10 mouse cellular contexts compared by ENCODE assay signal in genomic region chr13:23542225-23542980, GRCm38 (mm10). TPM values are rescaled to one million over a fixed set of nuclear protein-coding genes. Genes with fewer than 3 reads are reported as not detected.
DNase-seq lines count a peak whose midpoint lies in the region; ATAC-seq and TF ChIP-seq lines count a peak whose summit lies in the region.
"Not testable (repeated sequence)": the region's sequence is repeated elsewhere in the genome, so short reads cannot be mapped to it uniquely, and the experiment has no call there.
"Had no signal": no experiment of that assay in that cellular context is flagged by ENCODE, and none has a peak within 500 bp of the region (broad histone marks: within the 10 kb centered on the region; RNA-seq: fewer than 3 reads in every experiment).

No protein-coding gene starts in this region.

- H3K4me2 ChIP-seq in forebrain, embryonic 14.5 days (ENCODE audit: low read length) = peak overlapping the region; percentile 81
- H3K4me2 ChIP-seq in kidney, embryonic 15.5 days = peak overlapping the region; percentile 74
- peak overlapping the region; percentile 90 for H3K4me2 ChIP-seq in liver, embryonic 14.5 days (ENCODE audit: low read depth)
- peak overlapping the region; percentile 85 for H3K4me2 ChIP-seq in midbrain, embryonic 14.5 days (ENCODE audit: low read length)
- H3K4me2 ChIP-seq in stomach, embryonic 14.5 days (replicated peaks; ENCODE audit: low read depth, low read length) = peak overlapping the region; percentile 59

- H3K9me3 ChIP-seq in forebrain, embryonic 14.5 days (replicated peaks; ENCODE audit: control insufficient read depth, low read length); hindbrain, embryonic 10.5 days; kidney, embryonic 15.5 days (replicated peaks); liver, embryonic 14.5 days (ENCODE audit: control insufficient read depth, low read length); midbrain, embryonic 14.5 days (ENCODE audit: control insufficient read depth, low read length); stomach, embryonic 14.5 days (ENCODE audit: control insufficient read depth, low read depth, low read length): not testable (repeated sequence)

- ATAC-seq in forebrain, embryonic 14.5 days; kidney, embryonic 15.5 days (replicated peaks; ENCODE audit: low FRiP score); midbrain, embryonic 14.5 days (ENCODE audit: low FRiP score, low TSS enrichment); stomach, embryonic 14.5 days (ENCODE audit: insufficient number of reproducible peaks, insufficient read depth, low FRiP score, low read depth): not testable (repeated sequence)
- 0 out of 2 replicates have a peak, but pooled peaks have one; percentile 1 for ATAC-seq in liver, embryonic 14.5 days (ENCODE audit: insufficient read depth)

- H3K4me1 ChIP-seq in forebrain, embryonic 14.5 days (ENCODE audit: control insufficient read depth, insufficient read depth, low read length); midbrain, embryonic 14.5 days (ENCODE audit: control insufficient read depth, insufficient read depth, low read length); stomach, embryonic 14.5 days (ENCODE audit: control insufficient read depth, insufficient read depth, low read length): not testable (repeated sequence)
- peaks cover 23% of the 10 kb centered on the region for H3K4me1 ChIP-seq in hindbrain, embryonic 10.5 days (replicated peaks)
- peaks cover 20% of the 10 kb centered on the region; the same call in 1 of the 2 replicates for H3K4me1 ChIP-seq in kidney, embryonic 15.5 days
- H3K4me1 ChIP-seq in liver, embryonic 14.5 days (replicated peaks; ENCODE audit: control insufficient read depth in 2 of 2, insufficient read depth in 2 of 2, low read length in 1 of 2) = peaks cover 9 to 18% of the 10 kb centered on the region in 2 experiments

- 6% methylated on average over 3 of the region's 3 CpGs for WGBS in forebrain, embryonic 14.5 days
- 9% methylated on average over 3 of the region's 3 CpGs for WGBS in hindbrain, embryonic 10.5 days
- 5% methylated on average over 3 of the region's 3 CpGs for WGBS in kidney, embryonic 15.5 days
- WGBS in liver, embryonic 14.5 days (ENCODE audit: insufficient replicate concordance) = 4% methylated on average over 3 of the region's 3 CpGs
- 2% methylated on average over 3 of the region's 3 CpGs for WGBS in midbrain, embryonic 14.5 days
- 7% methylated on average over 3 of the region's 3 CpGs for WGBS in stomach, embryonic 14.5 days

- H3K4me3 ChIP-seq in forebrain, embryonic 14.5 days (ENCODE audit: low read depth, low read length) = peak overlapping the region; percentile 37
- H3K4me3 ChIP-seq in hindbrain, embryonic 10.5 days = peak overlapping the region; percentile 57
- H3K4me3 ChIP-seq in kidney, embryonic 15.5 days (replicated peaks) = peak overlapping the region; percentile 52
- peak overlapping the region; percentile 66 to 75 for H3K4me3 ChIP-seq in liver, embryonic 14.5 days (ENCODE audit: insufficient read depth in 1 of 2, low read depth in 2 of 2, low read length in 2 of 2)
- peak overlapping the region; percentile 39 for H3K4me3 ChIP-seq in midbrain, embryonic 14.5 days (replicated peaks; ENCODE audit: low read depth, low read length)
- H3K4me3 ChIP-seq in stomach, embryonic 14.5 days (ENCODE audit: low read depth, low read length) = peak overlapping the region; percentile 38

- H3K9ac ChIP-seq in forebrain, embryonic 14.5 days (ENCODE audit: low read length) = peak overlapping the region; percentile 57; the same call in 1 of the 2 replicates
- H3K9ac ChIP-seq in kidney, embryonic 15.5 days = peak overlapping the region; percentile 57
- peak overlapping the region; percentile 96 for H3K9ac ChIP-seq in liver, embryonic 14.5 days (replicated peaks)
- H3K9ac ChIP-seq in midbrain, embryonic 14.5 days (replicated peaks; ENCODE audit: low read length) = peak overlapping the region; percentile 27; the same call in 1 of the 2 replicates
- H3K9ac ChIP-seq in stomach, embryonic 14.5 days (replicated peaks; ENCODE audit: low read depth, low read length) = peak overlapping the region; percentile 57

- peak; percentile 4; the same call in 1 of the 2 replicates for TF ChIP-seq EP300 in liver, embryonic 14.5 days (IDR thresholded peaks at IDR 0.05; ENCODE audit: low read depth)

- H3K27me3 ChIP-seq in forebrain, embryonic 14.5 days (replicated peaks; ENCODE audit: control insufficient read depth, insufficient read depth, low read length); hindbrain, embryonic 10.5 days (ENCODE audit: insufficient read depth, poor library complexity, severe bottlenecking); kidney, embryonic 15.5 days; liver, embryonic 14.5 days (ENCODE audit: control insufficient read depth, insufficient read depth, low read length); midbrain, embryonic 14.5 days (ENCODE audit: control insufficient read depth, insufficient read depth, low read length); stomach, embryonic 14.5 days (ENCODE audit: control insufficient read depth, insufficient read depth, low read length): not testable (repeated sequence)

- peak overlapping the region; percentile 75 for H3K27ac ChIP-seq in forebrain, embryonic 14.5 days (ENCODE audit: low read depth, low read length)
- peak overlapping the region; percentile 95 for H3K27ac ChIP-seq in hindbrain, embryonic 10.5 days
- peak overlapping the region; percentile 96 for H3K27ac ChIP-seq in kidney, embryonic 15.5 days
- H3K27ac ChIP-seq in liver, embryonic 14.5 days = peak overlapping the region; percentile 99
- 0 out of 2 replicates have a peak overlapping the region, but pooled peaks have one; percentile 70 for H3K27ac ChIP-seq in midbrain, embryonic 14.5 days (replicated peaks; ENCODE audit: low read depth, low read length)
- H3K27ac ChIP-seq in stomach, embryonic 14.5 days (ENCODE audit: low read length) = peak overlapping the region; percentile 80

- not testable (repeated sequence) for H3K36me3 ChIP-seq in forebrain, embryonic 14.5 days (ENCODE audit: control insufficient read depth, insufficient read depth, low read length); hindbrain, embryonic 10.5 days; kidney, embryonic 15.5 days; liver, embryonic 14.5 days (replicated peaks; ENCODE audit: control insufficient read depth, insufficient read depth, low read depth); midbrain, embryonic 14.5 days (ENCODE audit: control insufficient read depth, insufficient read depth, low read length); stomach, embryonic 14.5 days (ENCODE audit: control insufficient read depth, insufficient read depth, low read length)

- peak; percentile 89 for DNase-seq in 416B (ENCODE audit: low read depth)
- peak; percentile 76 for DNase-seq in c-Kit-positive CD71-positive TER-119-positive erythroid progenitor cells, embryonic 14.5 days (ENCODE audit: low spot score)
- not testable (repeated sequence) for DNase-seq in forebrain, embryonic 14.5 days (ENCODE audit: low spot score); hindbrain, embryonic 10.5 days (ENCODE audit: low spot score); liver, embryonic 14.5 days (ENCODE audit: low read depth in 3 of 3, low spot score in 3 of 3); midbrain, embryonic 14.5 days

- TF ChIP-seq CTCF in liver, embryonic 14.5 days (IDR thresholded peaks at IDR 0.05; ENCODE audit: low read depth) = not testable (repeated sequence)

RNA-seq across cellular contexts. Expression of gene Hist1h2bh, which starts 0.8 kb away (rescaled TPM):
- polyA plus RNA-seq in forebrain, embryonic 14.5 days (2014; fragmentation: Nextera tagmentation; extraction: Ambion mirVana) = 0.30 and 0.32 TPM in 2 replicates
- 0.51 and 1.1 TPM in 2 replicates for polyA plus RNA-seq in hindbrain, embryonic 10.5 days (2016; fragmentation: Nextera tagmentation; extraction: Ambion mirVana)
- 0.91 and 1.1 TPM in 2 replicates for polyA plus RNA-seq in kidney, embryonic 15.5 days (2015; fragmentation: Nextera tagmentation; extraction: Ambion mirVana)
- 6.7 and 8.7 TPM in 2 replicates for polyA plus RNA-seq in liver, embryonic 14.5 days (2012; rRNA removed)
- 1.2 and 1.4 TPM in 2 replicates for polyA plus RNA-seq in liver, embryonic 14.5 days (2014; fragmentation: Nextera tagmentation; extraction: Ambion mirVana)
- polyA plus RNA-seq in midbrain, embryonic 14.5 days (2014; fragmentation: Nextera tagmentation; extraction: Ambion mirVana) = 0.13 and 0.30 TPM in 2 replicates
- 1.1 and 1.2 TPM in 2 replicates for polyA plus RNA-seq in stomach, embryonic 14.5 days (2014; fragmentation: Nextera tagmentation; extraction: Ambion mirVana)

RNA-seq across cellular contexts. Expression of gene Hist1h3f, which starts 1.4 kb away (rescaled TPM):
- 0.62 and 0.89 TPM in 2 replicates for polyA plus RNA-seq in forebrain, embryonic 14.5 days (2014; fragmentation: Nextera tagmentation; extraction: Ambion mirVana)
- polyA plus RNA-seq in hindbrain, embryonic 10.5 days (2016; fragmentation: Nextera tagmentation; extraction: Ambion mirVana) = 0.92 and 1.1 TPM in 2 replicates
- 0.86 and 1.3 TPM in 2 replicates for polyA plus RNA-seq in kidney, embryonic 15.5 days (2015; fragmentation: Nextera tagmentation; extraction: Ambion mirVana)
- 5.1 and 13.6 TPM in 2 replicates for polyA plus RNA-seq in liver, embryonic 14.5 days (2012; rRNA removed)
- 1.00 and 1.1 TPM in 2 replicates for polyA plus RNA-seq in liver, embryonic 14.5 days (2014; fragmentation: Nextera tagmentation; extraction: Ambion mirVana)
- polyA plus RNA-seq in midbrain, embryonic 14.5 days (2014; fragmentation: Nextera tagmentation; extraction: Ambion mirVana) = 0.32 and 0.47 TPM in 2 replicates
- 0.94 and 1.3 TPM in 2 replicates for polyA plus RNA-seq in stomach, embryonic 14.5 days (2014; fragmentation: Nextera tagmentation; extraction: Ambion mirVana)
- polyA plus RNA-seq: CD4-positive, CD25-positive, alpha-beta regulatory T cell, adult 4 months had no signal

RNA-seq across cellular contexts. Expression of gene Hist1h3g, which starts 7.2 kb away (rescaled TPM):
- polyA plus RNA-seq in forebrain, embryonic 14.5 days (2014; fragmentation: Nextera tagmentation; extraction: Ambion mirVana) = 2.2 and 5.3 TPM in 2 replicates
- polyA plus RNA-seq in hindbrain, embryonic 10.5 days (2016; fragmentation: Nextera tagmentation; extraction: Ambion mirVana) = 3.3 and 6.0 TPM in 2 replicates
- polyA plus RNA-seq in kidney, embryonic 15.5 days (2015; fragmentation: Nextera tagmentation; extraction: Ambion mirVana) = 6.6 and 6.9 TPM in 2 replicates
- polyA plus RNA-seq in liver, embryonic 14.5 days (2012; rRNA removed) = 48.1 and 52.5 TPM in 2 replicates
- polyA plus RNA-seq in liver, embryonic 14.5 days (2014; fragmentation: Nextera tagmentation; extraction: Ambion mirVana) = 8.6 and 9.6 TPM in 2 replicates
- polyA plus RNA-seq in midbrain, embryonic 14.5 days (2014; fragmentation: Nextera tagmentation; extraction: Ambion mirVana) = 0.77 and 1.4 TPM in 2 replicates
- 5.5 and 7.8 TPM in 2 replicates for polyA plus RNA-seq in stomach, embryonic 14.5 days (2014; fragmentation: Nextera tagmentation; extraction: Ambion mirVana)
- polyA plus RNA-seq: CD4-positive, CD25-positive, alpha-beta regulatory T cell, adult 4 months had no signal

RNA-seq across cellular contexts. Expression of gene Hist1h2af, which starts 8.7 kb away (rescaled TPM):
- polyA plus RNA-seq in forebrain, embryonic 14.5 days (2014; fragmentation: Nextera tagmentation; extraction: Ambion mirVana) = 1.9 and 4.4 TPM in 2 replicates
- polyA plus RNA-seq in hindbrain, embryonic 10.5 days (2016; fragmentation: Nextera tagmentation; extraction: Ambion mirVana) = 7.8 and 9.2 TPM in 2 replicates
- polyA plus RNA-seq in kidney, embryonic 15.5 days (2015; fragmentation: Nextera tagmentation; extraction: Ambion mirVana) = 3.3 and 7.3 TPM in 2 replicates
- polyA plus RNA-seq in liver, embryonic 14.5 days (2012; rRNA removed) = 375 and 609 TPM in 2 replicates
- polyA plus RNA-seq in liver, embryonic 14.5 days (2014; fragmentation: Nextera tagmentation; extraction: Ambion mirVana) = 14.2 and 17.4 TPM in 2 replicates
- polyA plus RNA-seq in midbrain, embryonic 14.5 days (2014; fragmentation: Nextera tagmentation; extraction: Ambion mirVana) = 3.4 and 4.6 TPM in 2 replicates
- polyA plus RNA-seq in stomach, embryonic 14.5 days (2014; fragmentation: Nextera tagmentation; extraction: Ambion mirVana) = 7.8 and 14.1 TPM in 2 replicates
- polyA plus RNA-seq: activated CD4-positive, CD25-positive, alpha-beta regulatory T cell, adult 4 months had no signal

RNA-seq across cellular contexts. Expression of gene Hist1h4f, which starts 9.0 kb away (rescaled TPM):
- not detected in 2 replicates for polyA plus RNA-seq in forebrain, embryonic 14.5 days (2014; fragmentation: Nextera tagmentation; extraction: Ambion mirVana)
- polyA plus RNA-seq in hindbrain, embryonic 10.5 days (2016; fragmentation: Nextera tagmentation; extraction: Ambion mirVana) = 0.56 TPM in 1 of 2 replicates, not detected in the other
- 0.96 and 1.3 TPM in 2 replicates for polyA plus RNA-seq in kidney, embryonic 15.5 days (2015; fragmentation: Nextera tagmentation; extraction: Ambion mirVana)
- 4.9 and 17.8 TPM in 2 replicates for polyA plus RNA-seq in liver, embryonic 14.5 days (2012; rRNA removed)
- 0.75 and 1.6 TPM in 2 replicates for polyA plus RNA-seq in liver, embryonic 14.5 days (2014; fragmentation: Nextera tagmentation; extraction: Ambion mirVana)
- polyA plus RNA-seq in midbrain, embryonic 14.5 days (2014; fragmentation: Nextera tagmentation; extraction: Ambion mirVana) = not detected in 2 replicates
- 1.8 and 2.4 TPM in 2 replicates for polyA plus RNA-seq in stomach, embryonic 14.5 days (2014; fragmentation: Nextera tagmentation; extraction: Ambion mirVana)

Comparison
In these comparisons a context has a peak if more than half of its experiments do, and no peak if none do; other contexts are left out.
1. H3K9ac ChIP-seq: peak in every context shown above with its lines; median percentile 96 in liver, embryonic 14.5 days; 57 in forebrain, embryonic 14.5 days; 57 in kidney, embryonic 15.5 days; 57 in stomach, embryonic 14.5 days; 27 in midbrain, embryonic 14.5 days.